ENCODE assay signal across 21 mouse cellular contexts in the genomic region with DNA sequence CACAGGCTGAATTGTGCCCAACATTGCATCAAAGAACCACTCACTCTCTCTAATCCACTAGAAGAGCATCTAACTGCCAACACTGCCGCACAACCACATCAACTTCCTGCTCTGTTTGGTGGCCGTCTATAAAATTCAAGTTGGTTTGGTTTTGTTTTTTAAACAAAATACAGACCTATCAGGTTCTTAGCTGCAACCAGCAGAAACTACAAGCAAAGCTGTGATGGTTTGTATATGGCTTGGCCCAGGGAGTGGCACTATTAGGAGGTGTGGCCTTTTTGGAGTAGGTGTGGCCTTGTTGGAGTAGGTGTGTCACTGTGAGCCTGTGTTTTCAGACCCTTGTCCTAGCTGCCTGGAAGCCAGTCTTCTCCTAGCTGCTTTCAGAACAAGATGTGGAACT. TPM values are rescaled to one million over a fixed set of nuclear protein-coding genes. Genes with fewer than 3 reads are reported as not detected.
A peak's percentile ranks its signal among the peaks of the same experiment; 100 is the strongest.
DNase-seq lines count a peak whose midpoint lies in the region; ATAC-seq and TF ChIP-seq lines count a peak whose summit lies in the region.
"Had no signal": no experiment of that assay in that cellular context is flagged by ENCODE, and none has a peak within 500 bp of the region (broad histone marks: within the 10 kb centered on the region; RNA-seq: fewer than 3 reads in every experiment).

No protein-coding gene starts in this region.

- no peaks in the 10 kb centered on the region for H3K9me3 ChIP-seq in liver, embryonic 13.5 days (replicated peaks)
- H3K9me3 ChIP-seq: embryonic facial prominence, embryonic 12.5 days; hindbrain, embryonic 10.5 days; limb, embryonic 13.5 days; midbrain, embryonic 13.5 days had no signal

- 11% methylated on average over 2 of the region's 2 CpGs for WGBS in spleen, adult 2 months
- 57% methylated on average over 2 of the region's 2 CpGs for WGBS in liver, embryonic 13.5 days (ENCODE audit: insufficient replicate concordance)

- H3K27me3 ChIP-seq in spleen, adult 2 months (ENCODE audit: control insufficient read depth, insufficient read depth, low read length): no peaks in the 10 kb centered on the region
- no peaks in the 10 kb centered on the region for H3K27me3 ChIP-seq in liver, embryonic 13.5 days
- H3K27me3 ChIP-seq: embryonic facial prominence, embryonic 12.5 days; limb, embryonic 13.5 days; midbrain, embryonic 13.5 days had no signal

- H3K9ac ChIP-seq in liver, embryonic 13.5 days: no peak overlapping the region
- H3K9ac ChIP-seq: embryonic facial prominence, embryonic 12.5 days; forebrain, postnatal 0 days; limb, embryonic 13.5 days; lung, embryonic 14.5 days; midbrain, embryonic 13.5 days had no signal

- no peak overlapping the region for H3K4me2 ChIP-seq in liver, embryonic 13.5 days
- H3K4me2 ChIP-seq: embryonic facial prominence, embryonic 12.5 days; limb, embryonic 13.5 days; lung, embryonic 14.5 days; midbrain, embryonic 13.5 days had no signal

- H3K27ac ChIP-seq in spleen, adult 2 months (ENCODE audit: insufficient read depth, low read length): peak overlapping the region; percentile 38; the same call in 1 of the 2 replicates
- H3K27ac ChIP-seq in liver, embryonic 13.5 days: peak overlapping the region; percentile 61
- H3K27ac ChIP-seq: embryonic facial prominence, embryonic 12.5 days; hindbrain, embryonic 10.5 days; left cerebral cortex, adult 2 months; limb, embryonic 13.5 days; midbrain, embryonic 13.5 days had no signal

- TF ChIP-seq CTCF in spleen, adult 2 months (IDR thresholded peaks at IDR 0.05; ENCODE audit: extremely low read depth, insufficient read depth, insufficient read length, insufficient replicate concordance): no peak

- H3K36me3 ChIP-seq in spleen, adult 2 months (ENCODE audit: control insufficient read depth, insufficient read depth, low read length): no peaks in the 10 kb centered on the region
- H3K36me3 ChIP-seq in liver, embryonic 13.5 days: no peaks in the 10 kb centered on the region
- H3K36me3 ChIP-seq: embryonic facial prominence, embryonic 12.5 days; hindbrain, embryonic 10.5 days; midbrain, embryonic 13.5 days had no signal

- no peak for DNase-seq in spleen, adult 2 months (ENCODE audit: low read depth in 1 of 2, low spot score in 2 of 2)
- no peak for DNase-seq in spleen, adult 18-20 months
- peak; percentile 18 for DNase-seq in ZHBTc4 (ENCODE audit: low read depth, low spot score)
- peak; percentile 45 for DNase-seq in liver, embryonic 13.5 days
- DNase-seq in thymus, postnatal 4 days: peak; percentile 37
- no peak for DNase-seq in kidney, adult 18-20 months
- no peak for DNase-seq in cerebellum, postnatal 4 days (ENCODE audit: low spot score in 2 of 2)
- no peak for DNase-seq in lung, postnatal 10 days
- DNase-seq: adrenal gland, postnatal 10 days; cerebellum, adult 18-20 months; cerebellum, postnatal 36 days; forebrain, postnatal 0 days; kidney, postnatal 10 days; lung, embryonic 14.5 days; retina, postnatal 1 day; right cerebral cortex, postnatal 4 days had no signal

- H3K4me1 ChIP-seq in spleen, adult 2 months (ENCODE audit: control insufficient read depth, insufficient read depth, insufficient read length): peaks cover 19% of the 10 kb centered on the region; the same call in 1 of the 2 replicates
- peaks cover 63% of the 10 kb centered on the region for H3K4me1 ChIP-seq in liver, embryonic 13.5 days (replicated peaks)
- H3K4me1 ChIP-seq: embryonic facial prominence, embryonic 12.5 days; midbrain, embryonic 13.5 days had no signal

- peak; percentile 25; the same call in 1 of the 2 replicates for ATAC-seq in liver, embryonic 13.5 days (ENCODE audit: low read depth)
- ATAC-seq: forebrain, postnatal 0 days; midbrain, embryonic 13.5 days had no signal

- no peak for TF ChIP-seq POLR2A in spleen, adult 2 months (IDR thresholded peaks at IDR 0.05; ENCODE audit: low read depth, low read length)

- H3K4me3 ChIP-seq in spleen, adult 2 months (ENCODE audit: extremely low read depth, insufficient read depth, insufficient read length): no peak overlapping the region
- H3K4me3 ChIP-seq in liver, embryonic 13.5 days (replicated peaks): no peak overlapping the region
- H3K4me3 ChIP-seq: embryonic facial prominence, embryonic 12.5 days; hindbrain, embryonic 10.5 days; left cerebral cortex, adult 2 months; limb, embryonic 13.5 days; midbrain, embryonic 13.5 days had no signal

RNA-seq across cellular contexts. Expression of a gene that starts 51.4 kb away (rescaled TPM):
- 32.7 and 35.2 TPM in 2 replicates for polyA plus RNA-seq in spleen, adult 2 months (2012; rRNA removed)
- 86.7 and 87.2 TPM in 2 replicates for polyA plus RNA-seq in liver, embryonic 13.5 days (2015; fragmentation: Nextera tagmentation; extraction: Ambion mirVana)

RNA-seq across cellular contexts. Expression of a gene that starts 51.4 kb away (rescaled TPM):
- 27.7 and 30.8 TPM in 2 replicates for polyA plus RNA-seq in spleen, adult 2 months (2012; rRNA removed)
- 36.8 and 45.2 TPM in 2 replicates for polyA plus RNA-seq in liver, embryonic 13.5 days (2015; fragmentation: Nextera tagmentation; extraction: Ambion mirVana)

RNA-seq across cellular contexts. Expression of a gene that starts 59.5 kb away (rescaled TPM):
- polyA plus RNA-seq in spleen, adult 2 months (2012; rRNA removed): 8.4 and 8.8 TPM in 2 replicates
- polyA plus RNA-seq in liver, embryonic 13.5 days (2015; fragmentation: Nextera tagmentation; extraction: Ambion mirVana): 1.0 and 1.8 TPM in 2 replicates

Comparison
In these comparisons a context has a peak if more than half of its experiments do, and no peak if none do; other contexts are left out.
1. DNase-seq: peak in ZHBTc4 (single experiment), liver, embryonic 13.5 days (single experiment) and thymus, postnatal 4 days (single experiment); none in spleen, adult 2 months (0 of 2), spleen, adult 18-20 months (0 of 2), kidney, adult 18-20 months (single experiment), cerebellum, postnatal 4 days (0 of 2) and lung, postnatal 10 days (single experiment).